Mouse (Mus musculus) v-Abl transformed pro-B cells (cell line): Measurements from ENCODE around the gene Nfkbil1.

Experiments used
- in situ Hi-C, 2 experiments: fragments of 400-800 bp; cut with MboI; formaldehyde crosslinking; loops; one replicate each; pipeline ENCODE4 v1.15.1; 2025; ENCODE audit not compliant: unreplicated experiment in 2 of 2

Gene Nfkbil1

GRCm38 (mm10) chr17:35255704-35256103, 20.1 kb upstream of the Nfkbil1 start:
- in situ Hi-C loops, result loop anchor here (5.0 kb wide), 1 partner anchor 47 kb away; no protein-coding TSS in a partner anchor

- in situ Hi-C loops, result loop anchor here (5.0 kb wide), 1 partner anchor 47 kb away; no protein-coding TSS in a partner anchor
Observed at GRCm38 (mm10) chr17:35255301-35255700, 19.7 kb upstream of the Nfkbil1 start.

GRCm38 (mm10) chr17:35254241-35255098, 18.9 kb upstream of the Nfkbil1 start:
- in situ Hi-C loops, result loop anchor here (5.0 kb wide), 1 partner anchor 48 kb away; no protein-coding TSS in a partner anchor

GRCm38 (mm10) chr17:35253293-35254093, 17.9 kb upstream of the Nfkbil1 start:
- in situ Hi-C loops, result no loop called here

GRCm38 (mm10) chr17:35252619-35253292, 17.2 kb upstream of the Nfkbil1 start:
- in situ Hi-C loops, result no loop called here

- in situ Hi-C loops, result no loop called here
Observed at GRCm38 (mm10) chr17:35251981-35252380, 16.4 kb upstream of the Nfkbil1 start.

- in situ Hi-C loops, result no loop called here
Observed at GRCm38 (mm10) chr17:35251162-35251719, 15.6 kb upstream of the Nfkbil1 start.

GRCm38 (mm10) chr17:35250348-35251120, 14.9 kb upstream of the Nfkbil1 start:
- in situ Hi-C loops, result no loop called here

- in situ Hi-C loops, result no loop called here
Observed at GRCm38 (mm10) chr17:35249451-35250197, 14.0 kb upstream of the Nfkbil1 start.

GRCm38 (mm10) chr17:35248986-35249385, 13.4 kb upstream of the Nfkbil1 start:
- in situ Hi-C loops, result no loop called here

GRCm38 (mm10) chr17:35247144-35247543, 11.6 kb upstream of the Nfkbil1 start:
- in situ Hi-C loops, result no loop called here

- in situ Hi-C loops, result no loop called here
Observed at GRCm38 (mm10) chr17:35245731-35246623, 10.4 kb upstream of the Nfkbil1 start.

GRCm38 (mm10) chr17:35244999-35245398, 9.4 kb upstream of the Nfkbil1 start:
- in situ Hi-C loops, result no loop called here

GRCm38 (mm10) chr17:35243086-35243485, 7.5 kb upstream of the Nfkbil1 start:
- in situ Hi-C loops, result no loop called here

GRCm38 (mm10) chr17:35242015-35242941, 6.7 kb upstream of the Nfkbil1 start:
- in situ Hi-C loops, result no loop called here

- in situ Hi-C loops, result no loop called here
Observed at GRCm38 (mm10) chr17:35241305-35242014, 5.9 kb upstream of the Nfkbil1 start, which contains the start of gene Ddx39b. Gene Ddx39b, plus strand, starts transcription at chr17:35241746.
